8 mouse cellular contexts compared by ENCODE assay signal in genomic region chr7:44495992-44496770, GRCm38 (mm10). TPM values are rescaled to one million over a fixed set of nuclear protein-coding genes. Genes with fewer than 3 reads are reported as not detected.
A peak's percentile ranks its signal among the peaks of the same experiment; 100 is the strongest.
DNase-seq lines count a peak whose midpoint lies in the region; ATAC-seq and TF ChIP-seq lines count a peak whose summit lies in the region.

TSS of gene Emc10 (minus strand) at chr7:44496529.
TSS of gene Fam71e1 (plus strand) at chr7:44496581.

- H3ac ChIP-seq in C2C12 (ENCODE audit: control insufficient read depth, insufficient read length, low read depth) (peak within 1 kb of the TSS; percentile 73), myocyte (ENCODE audit: control insufficient read depth, insufficient read length) (peak within 1 kb of the TSS; percentile 47)

- DNase-seq in brain, embryonic 14.5 days (ENCODE audit: low read depth) = peak; percentile 99
- peak; percentile 91 for DNase-seq in liver, adult 2 months (ENCODE audit: extremely low read depth, low read depth, low spot score)
- DNase-seq in splenic B cell, adult 2 months (ENCODE audit: low read depth, low spot score) = peak; percentile 100

- peaks cover 13% of the 10 kb centered on the region for H3K79me3 ChIP-seq in C2C12 (ENCODE audit: low read depth)

- H3K4me3 ChIP-seq in C2C12 (ENCODE audit: insufficient read depth, poor library complexity, severe bottlenecking) (peak within 1 kb of the TSS; percentile 43), myocyte (peak within 1 kb of the TSS; percentile 53)
- H3K4me3 ChIP-seq in erythroblast, embryonic 14.5 days (replicated peaks) = peak within 1 kb of the TSS; percentile 84
- H3K4me3 ChIP-seq in heart, embryonic 11.5 days (ENCODE audit: low read depth, low read length) = peak within 1 kb of the TSS; percentile 81
- peak within 1 kb of the TSS; percentile 77 for H3K4me3 ChIP-seq in kidney, embryonic 16.5 days (ENCODE audit: low read length)
- H3K4me3 ChIP-seq in liver, adult 2 months (ENCODE audit: insufficient read depth, low read depth, low read length) = peak within 1 kb of the TSS; percentile 67

- WGBS in heart, embryonic 11.5 days (ENCODE audit: insufficient replicate concordance) = under 1% methylated on average over 58 of the region's 58 CpGs
- WGBS in kidney, embryonic 16.5 days = under 1% methylated on average over 56 of the region's 58 CpGs
- WGBS in liver, adult 2 months = under 1% methylated on average over 58 of the region's 58 CpGs

- peak within 1 kb of the TSS; percentile 96 for H3K27ac ChIP-seq in heart, embryonic 11.5 days (ENCODE audit: low read depth, low read length)
- peak within 1 kb of the TSS; percentile 97 for H3K27ac ChIP-seq in kidney, embryonic 16.5 days (ENCODE audit: low read length)
- peak within 1 kb of the TSS; percentile 77 for H3K27ac ChIP-seq in liver, adult 2 months (replicated peaks; ENCODE audit: insufficient read depth, low read depth, low read length)

- peak within 1 kb of the TSS; percentile 96 for H3K9ac ChIP-seq in heart, embryonic 11.5 days (ENCODE audit: low read depth, low read length)
- peak within 1 kb of the TSS; percentile 93 for H3K9ac ChIP-seq in kidney, embryonic 16.5 days (replicated peaks; ENCODE audit: low read length)
- H3K9ac ChIP-seq in liver, adult 2 months (ENCODE audit: low read depth, low read length) = peak within 1 kb of the TSS; percentile 73

- peak within 1 kb of the TSS; percentile 93 for H3K4me2 ChIP-seq in heart, embryonic 11.5 days
- H3K4me2 ChIP-seq in kidney, embryonic 16.5 days (replicated peaks; ENCODE audit: low read depth, low read length) = peak within 1 kb of the TSS; percentile 93
- H3K4me2 ChIP-seq in myocyte (ENCODE audit: low read depth) = peak within 1 kb of the TSS; percentile 90

- H3K4me1 ChIP-seq in erythroblast, embryonic 14.5 days (ENCODE audit: control insufficient read depth) = peaks cover 62% of the 10 kb centered on the region
- peaks cover 14% of the 10 kb centered on the region for H3K4me1 ChIP-seq in heart, embryonic 11.5 days (ENCODE audit: control insufficient read depth, insufficient read depth, low read length)
- H3K4me1 ChIP-seq in kidney, embryonic 16.5 days (ENCODE audit: insufficient read depth, low read length) = peaks cover 10% of the 10 kb centered on the region
- peaks cover 25% of the 10 kb centered on the region for H3K4me1 ChIP-seq in liver, adult 2 months (ENCODE audit: control insufficient read depth, insufficient read depth, low read length)

- TF ChIP-seq POLR2A in brain, embryonic 14.5 days (IDR thresholded peaks at IDR 0.05; ENCODE audit: borderline replicate concordance, extremely low read depth, insufficient read depth, insufficient read length, poor library complexity, severe bottlenecking) = peak; percentile 71
- peak; percentile 33; the same call in 1 of the 2 replicates for TF ChIP-seq POLR2A in liver, adult 2 months (IDR thresholded peaks at IDR 0.05; ENCODE audit: extremely low read depth, insufficient read depth, low read length)
- TF ChIP-seq POLR2A in myocyte (IDR thresholded peaks at IDR 0.05; ENCODE audit: insufficient read length, low read depth) = peak; percentile 60

- no peaks in the 10 kb centered on the region for H3K9me3 ChIP-seq in erythroblast, embryonic 14.5 days (ENCODE audit: control insufficient read depth, low read length)
- H3K9me3 ChIP-seq in heart, embryonic 11.5 days (replicated peaks; ENCODE audit: control insufficient read depth, low read length) = no peaks in the 10 kb centered on the region
- no peaks in the 10 kb centered on the region for H3K9me3 ChIP-seq in kidney, embryonic 16.5 days (ENCODE audit: low read length)

- H3K27me3 ChIP-seq in C2C12 (ENCODE audit: control insufficient read depth, insufficient read depth, insufficient read length) = no peaks in the 10 kb centered on the region
- peaks cover 17% of the 10 kb centered on the region for H3K27me3 ChIP-seq in erythroblast, embryonic 14.5 days (ENCODE audit: control insufficient read depth)
- peaks cover 10% of the 10 kb centered on the region for H3K27me3 ChIP-seq in heart, embryonic 11.5 days (ENCODE audit: control insufficient read depth, insufficient read depth, low read length)
- no peaks in the 10 kb centered on the region for H3K27me3 ChIP-seq in kidney, embryonic 16.5 days (ENCODE audit: insufficient read depth, low read length)
- no peaks in the 10 kb centered on the region for H3K27me3 ChIP-seq in liver, adult 2 months (ENCODE audit: control insufficient read depth, insufficient read depth, low read length)
- H3K27me3 ChIP-seq in myocyte (ENCODE audit: control insufficient read depth, insufficient read depth, insufficient read length) = no peaks in the 10 kb centered on the region
- H3K27me3 ChIP-seq in splenic B cell, adult 2 months (ENCODE audit: control insufficient read depth, insufficient read depth, low read length, poor library complexity, severe bottlenecking) = no peaks in the 10 kb centered on the region

- H3K36me3 ChIP-seq in C2C12 (ENCODE audit: control insufficient read depth, insufficient read depth) (no peaks in the 10 kb centered on the region), myocyte (ENCODE audit: control insufficient read depth, insufficient read depth) (no peaks in the 10 kb centered on the region)
- H3K36me3 ChIP-seq in erythroblast, embryonic 14.5 days (ENCODE audit: control insufficient read depth) = peaks cover 40% of the 10 kb centered on the region
- peaks cover 7% of the 10 kb centered on the region for H3K36me3 ChIP-seq in heart, embryonic 11.5 days (ENCODE audit: control insufficient read depth, insufficient read depth, low read length)
- peaks cover 21% of the 10 kb centered on the region for H3K36me3 ChIP-seq in kidney, embryonic 16.5 days (ENCODE audit: insufficient read depth, low read length)
- H3K36me3 ChIP-seq in liver, adult 2 months (ENCODE audit: control insufficient read depth, insufficient read depth, low read length) = no peaks in the 10 kb centered on the region
- H3K36me3 ChIP-seq in splenic B cell, adult 2 months (ENCODE audit: control insufficient read depth, insufficient read depth, low read length, poor library complexity, severe bottlenecking) = peaks cover 5% of the 10 kb centered on the region

- no peak for TF ChIP-seq CTCF in C2C12 (IDR thresholded peaks at IDR 0.05; ENCODE audit: control insufficient read depth, insufficient read depth, insufficient read length)
- TF ChIP-seq CTCF in brain, embryonic 14.5 days (IDR thresholded peaks at IDR 0.05; ENCODE audit: borderline replicate concordance, extremely low read depth, insufficient read depth, insufficient read length) = no peak
- TF ChIP-seq CTCF in liver, adult 2 months (IDR thresholded peaks at IDR 0.05; ENCODE audit: low read depth, low read length) = no peak

- peak; percentile 95 for ATAC-seq in heart, embryonic 11.5 days (replicated peaks; ENCODE audit: insufficient number of reproducible peaks, low FRiP score, low TSS enrichment)
- peak; percentile 95 for ATAC-seq in kidney, embryonic 16.5 days (ENCODE audit: low FRiP score, low TSS enrichment)

- H3K79me2 ChIP-seq in C2C12 (ENCODE audit: control insufficient read depth, insufficient read depth) (peaks cover 23% of the 10 kb centered on the region), myocyte (ENCODE audit: control insufficient read depth, insufficient read depth) (peaks cover 11% of the 10 kb centered on the region)
- H3K79me2 ChIP-seq in liver, adult 2 months (ENCODE audit: control insufficient read depth, insufficient read depth, low read length) = peaks cover 8% of the 10 kb centered on the region; the same call in 1 of the 2 replicates

TF ChIP-seq in C2C12, 6 proteins besides CTCF, POLR2A, EP300 and RAD21:
- TF ChIP-seq FOSL1 (IDR thresholded peaks at IDR 0.05; ENCODE audit: insufficient read depth, low read length, poor library complexity, severe bottlenecking) = no peak
- no peak for TF ChIP-seq MYOD1 (IDR thresholded peaks at IDR 0.05; ENCODE audit: control insufficient read depth, insufficient read length, low read depth)
- no peak for TF ChIP-seq USF1 (IDR thresholded peaks at IDR 0.05; ENCODE audit: low read depth)
- TF ChIP-seq MAX (IDR thresholded peaks at IDR 0.05) = no peak
- no peak for TF ChIP-seq CEBPB (IDR thresholded peaks at IDR 0.05; ENCODE audit: low read depth)
- no peak for TF ChIP-seq MYOG (IDR thresholded peaks at IDR 0.05; ENCODE audit: control insufficient read depth, extremely low read depth, insufficient read length)

TF ChIP-seq in myocyte, 11 proteins besides CTCF, POLR2A, EP300 and RAD21:
- TF ChIP-seq POLR2AphosphoS2 (IDR thresholded peaks at IDR 0.05; ENCODE audit: insufficient read length, low read depth) (peak; percentile 59), MYOD1 (IDR thresholded peaks at IDR 0.05; ENCODE audit: control insufficient read depth in 1 of 3, insufficient read length in 2 of 3, low read depth in 2 of 3) (no peak)

RNA-seq across cellular contexts. Expression of gene Emc10, which starts in this region (rescaled TPM):
- polyA plus RNA-seq in C2C12 (2012; fragmentation: generic; extraction: Trizol) (93.5 TPM), myocyte (2012; fragmentation: generic; extraction: Trizol) (98.2 TPM)
- 218 and 287 TPM in 2 replicates for polyA plus RNA-seq in brain, embryonic 14.5 days (2012; rRNA removed)
- 26.0 and 30.5 TPM in 2 replicates for polyA plus RNA-seq in erythroblast, embryonic 14.5 days (2012)
- polyA plus RNA-seq in heart, embryonic 11.5 days (2014; fragmentation: Nextera tagmentation; extraction: Ambion mirVana) = 75.1 and 87.1 TPM in 2 replicates
- 117 and 127 TPM in 2 replicates for polyA plus RNA-seq in kidney, embryonic 16.5 days (2015; fragmentation: Nextera tagmentation; extraction: Ambion mirVana)
- 29.7 and 40.5 TPM in 2 replicates for total RNA-seq in liver, adult 2 months (2014; rRNA removed)
- polyA plus RNA-seq in liver, adult 2 months (2012; rRNA removed) = 227 and 287 TPM in 2 replicates

RNA-seq across cellular contexts. Expression of gene Fam71e1, which starts in this region (rescaled TPM):
- polyA plus RNA-seq in C2C12 (2012; fragmentation: generic; extraction: Trizol) (0.95 TPM), myocyte (2012; fragmentation: generic; extraction: Trizol) (1.7 TPM)
- polyA plus RNA-seq in brain, embryonic 14.5 days (2012; rRNA removed) = 31.7 and 47.3 TPM in 2 replicates
- polyA plus RNA-seq in erythroblast, embryonic 14.5 days (2012) = 0.16 TPM in 1 of 2 replicates, not detected in the other
- 8.9 and 10.6 TPM in 2 replicates for polyA plus RNA-seq in heart, embryonic 11.5 days (2014; fragmentation: Nextera tagmentation; extraction: Ambion mirVana)
- 15.4 and 17.8 TPM in 2 replicates for polyA plus RNA-seq in kidney, embryonic 16.5 days (2015; fragmentation: Nextera tagmentation; extraction: Ambion mirVana)
- 1.7 and 1.8 TPM in 2 replicates for total RNA-seq in liver, adult 2 months (2014; rRNA removed)
- 4.1 and 4.7 TPM in 2 replicates for polyA plus RNA-seq in liver, adult 2 months (2012; rRNA removed)

Comparison
In these comparisons a context has a peak if more than half of its experiments do, and no peak if none do; other contexts are left out.
1. Peak in every context shown above with its lines: DNase-seq, ATAC-seq, H3K4me3 ChIP-seq and H3K27ac ChIP-seq.